Mouse (Mus musculus): ENCODE results near the gene Tfpt.

- no peak for TF ChIP-seq CTCF (conservative IDR thresholded peaks at IDR 0.05; ENCODE audit: low read length)
- no peak for TF ChIP-seq POU5F1 (IDR thresholded peaks at IDR 0.05; ENCODE audit: borderline replicate concordance, low read length)
These were observed 13.7 kb upstream of the Tfpt start for GRCm38 (mm10) chr7:3643412-3643811.
